In the genomic region with DNA sequence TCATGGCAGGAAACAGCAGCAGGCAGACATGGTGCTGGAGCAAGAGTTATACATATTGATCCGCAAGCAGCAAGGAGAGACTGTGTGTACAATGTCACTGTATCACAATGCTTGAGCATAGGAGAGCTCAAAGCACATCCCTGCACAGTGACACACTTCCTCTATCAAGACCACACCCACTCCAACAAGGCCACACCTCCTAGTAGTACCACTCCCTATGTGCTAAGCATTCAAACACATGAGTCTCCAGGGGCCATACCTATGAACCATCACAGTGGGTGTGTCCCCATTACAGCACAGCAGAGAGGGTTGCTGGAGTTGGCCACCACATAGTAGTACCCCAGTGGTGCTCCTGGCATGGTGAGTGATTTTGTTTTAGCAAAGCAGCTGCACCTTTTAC, we compare ENCODE assay signal across 17 mouse cellular contexts. TPM values are rescaled to one million over a fixed set of nuclear protein-coding genes. Genes with fewer than 3 reads are reported as not detected.
A peak's percentile ranks its signal among the peaks of the same experiment; 100 is the strongest.
DNase-seq lines count a peak whose midpoint lies in the region; ATAC-seq and TF ChIP-seq lines count a peak whose summit lies in the region.
"Had no signal": no experiment of that assay in that cellular context is flagged by ENCODE, and none has a peak within 500 bp of the region (broad histone marks: within the 10 kb centered on the region; RNA-seq: fewer than 3 reads in every experiment).

No protein-coding gene starts in this region.

- no peak for TF ChIP-seq CTCF in intestine, postnatal 0 days (IDR thresholded peaks at IDR 0.05; ENCODE audit: low read depth)
- no peak for TF ChIP-seq CTCF in stomach, postnatal 0 days (IDR thresholded peaks at IDR 0.05; ENCODE audit: low read depth)

- H3K4me3 ChIP-seq in midbrain, embryonic 13.5 days (replicated peaks), result no peak overlapping the region
- H3K4me3 ChIP-seq in midbrain, embryonic 15.5 days, result no peak overlapping the region
- no peak overlapping the region for H3K4me3 ChIP-seq in intestine, postnatal 0 days (ENCODE audit: low read depth, low read length)
- H3K4me3 ChIP-seq in stomach, postnatal 0 days (ENCODE audit: low read depth, low read length), result no peak overlapping the region
- H3K4me3 ChIP-seq: erythroblast, embryonic 14.5 days had no signal

- intact Hi-C loops in left cerebral cortex, postnatal 14 days (cut with DNase I), result no loop called here

- H3K4me1 ChIP-seq in midbrain, embryonic 13.5 days (replicated peaks), result peaks cover 2% of the 10 kb centered on the region
- no peaks in the 10 kb centered on the region for H3K4me1 ChIP-seq in midbrain, embryonic 15.5 days
- H3K4me1 ChIP-seq in intestine, postnatal 0 days (replicated peaks; ENCODE audit: control insufficient read depth, insufficient read depth, low read length), result 0 out of 2 replicates have a peak, but pooled peaks cover under 1% of the 10 kb centered on the region
- no peaks in the 10 kb centered on the region for H3K4me1 ChIP-seq in stomach, postnatal 0 days (replicated peaks; ENCODE audit: control insufficient read depth, insufficient read depth)

- ATAC-seq in CD4-positive, CD25-positive, alpha-beta regulatory T cell, adult 4 months, result no peak
- 0 out of 2 replicates have a peak, but pooled peaks have one; percentile 37 for ATAC-seq in midbrain, embryonic 13.5 days
- ATAC-seq in midbrain, embryonic 15.5 days (replicated peaks), result no peak
- peak; percentile 58; the same call in 1 of the 2 replicates for ATAC-seq in intestine, postnatal 0 days
- ATAC-seq in stomach, postnatal 0 days (ENCODE audit: low FRiP score, low TSS enrichment), result peak; percentile 87
- ATAC-seq: forebrain, postnatal 0 days; hindbrain, embryonic 16.5 days had no signal

- H3K27me3 ChIP-seq in midbrain, embryonic 13.5 days, result no peaks in the 10 kb centered on the region
- no peaks in the 10 kb centered on the region for H3K27me3 ChIP-seq in midbrain, embryonic 15.5 days (replicated peaks)
- H3K27me3 ChIP-seq in intestine, postnatal 0 days (replicated peaks; ENCODE audit: control insufficient read depth, insufficient read depth, low read length), result no peaks in the 10 kb centered on the region
- no peaks in the 10 kb centered on the region for H3K27me3 ChIP-seq in stomach, postnatal 0 days (ENCODE audit: control insufficient read depth, insufficient read depth, low read length)

- no peaks in the 10 kb centered on the region for H3K9me3 ChIP-seq in midbrain, embryonic 13.5 days
- H3K9me3 ChIP-seq in midbrain, embryonic 15.5 days, result no peaks in the 10 kb centered on the region
- H3K9me3 ChIP-seq in intestine, postnatal 0 days (ENCODE audit: control insufficient read depth), result no peaks in the 10 kb centered on the region
- no peaks in the 10 kb centered on the region for H3K9me3 ChIP-seq in stomach, postnatal 0 days (ENCODE audit: control insufficient read depth, low read length)
- H3K9me3 ChIP-seq: G1E had no signal

- peak; percentile 8 for DNase-seq in CD4-positive, CD25-positive, alpha-beta regulatory T cell, adult 2 months (ENCODE audit: low read depth, low spot score)
- no peak for DNase-seq in stomach, postnatal 0 days (ENCODE audit: low spot score)
- DNase-seq in left cerebral cortex, adult 11 months (ENCODE audit: low spot score), result no peak
- no peak for DNase-seq in left cerebral cortex, postnatal 14 days (ENCODE audit: low spot score in 2 of 2)
- DNase-seq: cerebellum, postnatal 10 days; embryo, embryonic 11 days; forebrain, postnatal 0 days; lung, postnatal 4 days; midbrain, embryonic 14.5 days had no signal

- no peak for TF ChIP-seq EP300 in stomach, postnatal 0 days (optimal IDR thresholded peaks at IDR 0.05)

- WGBS in midbrain, embryonic 13.5 days, result 100% methylated on average over 1 of the region's 1 CpGs
- 100% methylated on average over 1 of the region's 1 CpGs for WGBS in midbrain, embryonic 15.5 days
- WGBS in intestine, postnatal 0 days, result 100% methylated on average over 1 of the region's 1 CpGs
- 90% methylated on average over 1 of the region's 1 CpGs for WGBS in stomach, postnatal 0 days

- no peak overlapping the region for H3K9ac ChIP-seq in midbrain, embryonic 13.5 days (replicated peaks)
- H3K9ac ChIP-seq in midbrain, embryonic 15.5 days, result no peak overlapping the region
- no peak overlapping the region for H3K9ac ChIP-seq in intestine, postnatal 0 days (ENCODE audit: low read depth, low read length)
- no peak overlapping the region for H3K9ac ChIP-seq in stomach, postnatal 0 days (ENCODE audit: low read length)
- H3K9ac ChIP-seq: forebrain, postnatal 0 days had no signal

- H3K36me3 ChIP-seq in midbrain, embryonic 13.5 days, result peaks cover 20% of the 10 kb centered on the region; the same call in 1 of the 2 replicates
- peaks cover 6% of the 10 kb centered on the region; the same call in 1 of the 2 replicates for H3K36me3 ChIP-seq in midbrain, embryonic 15.5 days (replicated peaks)
- peaks cover 12% of the 10 kb centered on the region for H3K36me3 ChIP-seq in intestine, postnatal 0 days (ENCODE audit: control insufficient read depth, insufficient read depth)
- peaks cover 9% of the 10 kb centered on the region; the same call in 1 of the 2 replicates for H3K36me3 ChIP-seq in stomach, postnatal 0 days (ENCODE audit: control insufficient read depth, insufficient read depth, low read length)

- H3K4me2 ChIP-seq in midbrain, embryonic 13.5 days (replicated peaks), result no peak overlapping the region
- no peak overlapping the region for H3K4me2 ChIP-seq in midbrain, embryonic 15.5 days
- no peak overlapping the region for H3K4me2 ChIP-seq in intestine, postnatal 0 days (replicated peaks; ENCODE audit: low read depth)
- H3K4me2 ChIP-seq in stomach, postnatal 0 days (replicated peaks; ENCODE audit: low read depth), result no peak overlapping the region
- H3K4me2 ChIP-seq: heart, embryonic 11.5 days had no signal

- H3K27ac ChIP-seq in midbrain, embryonic 13.5 days, result no peak overlapping the region
- no peak overlapping the region for H3K27ac ChIP-seq in midbrain, embryonic 15.5 days
- no peak overlapping the region for H3K27ac ChIP-seq in intestine, postnatal 0 days (ENCODE audit: low read depth, low read length)
- no peak overlapping the region for H3K27ac ChIP-seq in stomach, postnatal 0 days (replicated peaks)

RNA-seq across cellular contexts. Expression of a gene that starts 6.3 kb away (rescaled TPM):
- polyA plus RNA-seq in CD4-positive, CD25-positive, alpha-beta regulatory T cell, adult 4 months (2017; shearing (Covaris generic)), result 10 to 100 TPM; 31.0 to 32.4 TPM
- 15.9 and 17.1 TPM in 2 replicates for polyA plus RNA-seq in midbrain, embryonic 13.5 days (2015; fragmentation: Nextera tagmentation; extraction: Ambion mirVana)
- 15.5 and 17.8 TPM in 2 replicates for polyA plus RNA-seq in midbrain, embryonic 15.5 days (2015; fragmentation: Nextera tagmentation; extraction: Ambion mirVana)
- 41.5 and 44.1 TPM in 2 replicates for polyA plus RNA-seq in intestine, postnatal 0 days (2015; fragmentation: Nextera tagmentation; extraction: Ambion mirVana)
- 28.4 and 29.5 TPM in 2 replicates for polyA plus RNA-seq in stomach, postnatal 0 days (2015; fragmentation: Nextera tagmentation; extraction: Ambion mirVana)
- total RNA-seq in left cerebral cortex, postnatal 14 days (2021), result 10 to 100 TPM; 17.8 to 19.2 TPM

RNA-seq across cellular contexts. Expression of a gene that starts 37.3 kb away (rescaled TPM):
- polyA plus RNA-seq in CD4-positive, CD25-positive, alpha-beta regulatory T cell, adult 4 months (2017; shearing (Covaris generic)), result 10 to 100 TPM; 11.3 to 14.3 TPM
- polyA plus RNA-seq in midbrain, embryonic 13.5 days (2015; fragmentation: Nextera tagmentation; extraction: Ambion mirVana), result 47.0 and 56.2 TPM in 2 replicates
- polyA plus RNA-seq in midbrain, embryonic 15.5 days (2015; fragmentation: Nextera tagmentation; extraction: Ambion mirVana), result 42.2 and 43.0 TPM in 2 replicates
- polyA plus RNA-seq in intestine, postnatal 0 days (2015; fragmentation: Nextera tagmentation; extraction: Ambion mirVana), result 75.1 and 75.9 TPM in 2 replicates
- polyA plus RNA-seq in stomach, postnatal 0 days (2015; fragmentation: Nextera tagmentation; extraction: Ambion mirVana), result 72.3 and 74.3 TPM in 2 replicates
- total RNA-seq in left cerebral cortex, postnatal 14 days (2021), result 10 to 100 TPM; 36.1 to 36.3 TPM

Comparison
In these comparisons a context has a peak if more than half of its experiments do, and no peak if none do; other contexts are left out.
1. ATAC-seq: peak in midbrain, embryonic 13.5 days (single experiment), intestine, postnatal 0 days (single experiment) and stomach, postnatal 0 days (single experiment); none in CD4-positive, CD25-positive, alpha-beta regulatory T cell, adult 4 months (single experiment) and midbrain, embryonic 15.5 days (single experiment).